Mouse (Mus musculus) myocyte (in vitro differentiated cells): ENCODE measurements around the gene Rgs11.

Source experiments
- E2F4 ChIP-seq: IDR thresholded peaks from one replicate; pipeline ENCODE4 v1.6.1; 2011; ENCODE audit warnings: mild to moderate bottlenecking, control low read depth, moderate library complexity; ENCODE audit not compliant: insufficient read depth
- MAX ChIP-seq: IDR thresholded peaks from one replicate; pipeline ENCODE4 v1.6.1; 2011; ENCODE audit warnings: low read depth, mild to moderate bottlenecking, control low read depth
- POLR2A ChIP-seq: IDR thresholded peaks from one replicate; pipeline ENCODE4 v1.6.1; 2011; ENCODE audit warnings: low read depth, mild to moderate bottlenecking, control low read depth, moderate library complexity; ENCODE audit not compliant: insufficient read length
- POLR2AphosphoS2 ChIP-seq: IDR thresholded peaks from one replicate; pipeline ENCODE4 v1.6.1; 2011; ENCODE audit warnings: low read depth, control low read depth; ENCODE audit not compliant: insufficient read length
- TCF12 ChIP-seq: IDR thresholded peaks from one replicate; pipeline ENCODE4 v1.6.1; 2011; ENCODE audit warnings: mild to moderate bottlenecking, control low read depth; ENCODE audit not compliant: poor library complexity, insufficient read depth, severe bottlenecking
- USF1 ChIP-seq: IDR thresholded peaks from one replicate; pipeline ENCODE4 v1.6.1; 2011; ENCODE audit warnings: low read depth, mild to moderate bottlenecking, control low read depth, moderate library complexity

GRCm38 (mm10) chr17:26235077-26235815, 32.5 kb downstream of the Rgs11 start:
- TF ChIP-seq E2F4 (no peak), POLR2A (no peak), MAX (no peak), USF1 (no peak), TCF12 (no peak), POLR2AphosphoS2 (no peak)
